Mouse (Mus musculus): ENCODE results near the gene Yes1. TPM values are rescaled to one million over a fixed set of nuclear protein-coding genes. Genes with fewer than 3 reads are reported as not detected.
A peak's percentile ranks its signal among the peaks of the same experiment; 100 is the strongest.
"Not testable (repeated sequence)": the region's sequence is repeated elsewhere in the genome, so short reads cannot be mapped to it uniquely, and the experiment has no call there.

The Yes1 gene
- total and polyA plus RNA-seq, 3 experiments, result 1.6 to 13.6 (median 10.3) TPM

DNA sequence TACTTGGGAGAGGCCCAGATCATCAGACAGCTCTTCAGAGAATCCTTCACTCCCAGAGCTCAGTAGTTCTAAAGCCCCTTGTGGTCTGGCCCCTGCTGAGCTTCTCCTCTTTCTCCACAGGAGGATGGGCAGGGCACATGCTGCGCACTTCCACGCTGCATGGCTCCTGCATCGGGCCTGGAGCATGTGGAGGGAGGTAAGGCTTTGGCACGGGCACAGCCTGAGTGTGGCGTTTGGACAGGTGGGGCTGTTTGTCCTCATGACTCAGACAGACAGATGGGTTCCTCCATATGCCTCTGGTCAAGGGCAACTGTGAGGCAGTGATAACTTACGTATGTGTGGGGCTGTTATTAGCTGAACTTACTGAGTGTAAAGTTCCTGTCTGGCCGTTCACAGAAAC lies 111.3 kb downstream of the Yes1 start:
- ATAC-seq (ENCODE audit: extremely low read depth, insufficient number of reproducible peaks, low FRiP score, poor library complexity, severe bottlenecking) (no peak), DNase-seq (ENCODE audit: low spot score) (no peak)
- TF ChIP-seq GATA2 (IDR thresholded peaks at IDR 0.05; ENCODE audit: borderline replicate concordance, low read depth, low read length), result no peak
- TF ChIP-seq GATA1 (IDR thresholded peaks at IDR 0.05; ENCODE audit: borderline replicate concordance, low read length), result no peak
- no peak for TF ChIP-seq CTCF (IDR thresholded peaks at IDR 0.05; ENCODE audit: low read depth, low read length)
- TF ChIP-seq TAL1 (conservative IDR thresholded peaks at IDR 0.05; ENCODE audit: low read depth, low read length), result no peak
- TF ChIP-seq POLR2AphosphoS5 (IDR thresholded peaks at IDR 0.05; ENCODE audit: insufficient replicate concordance, low read depth, low read length), result no peak
- peaks cover 22% of the 10 kb centered on the region for H3K27me3 ChIP-seq (ENCODE audit: insufficient read depth, low read length)
- H3K36me3 ChIP-seq (replicated peaks), result no peaks in the 10 kb centered on the region
- no peaks in the 10 kb centered on the region for H3K9me3 ChIP-seq (replicated peaks)
- no peak overlapping the region for H3K4me3 ChIP-seq (ENCODE audit: low read depth, low read length)
- peaks cover 6% of the 10 kb centered on the region for H3K4me1 ChIP-seq (ENCODE audit: insufficient read depth, low read depth, low read length)

DNA sequence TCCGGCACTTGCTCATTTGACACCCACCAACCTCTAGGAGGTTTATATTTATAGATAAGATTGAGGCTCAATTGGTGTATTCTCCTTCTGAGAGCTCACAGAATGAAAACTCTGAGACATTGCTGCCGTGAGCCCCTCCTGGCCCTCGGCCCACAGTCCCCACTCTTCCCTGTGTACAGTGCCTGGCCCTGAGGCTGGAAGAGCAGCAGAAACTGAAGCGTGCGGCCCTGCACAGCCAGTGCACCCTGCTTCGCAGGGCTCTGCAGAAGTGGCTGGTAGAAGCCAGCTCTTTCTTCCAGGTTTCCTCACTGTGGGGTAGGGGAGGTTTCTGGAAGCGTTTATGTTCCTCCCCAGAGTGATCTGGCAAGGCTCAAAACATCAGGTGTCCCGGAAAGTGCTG lies 111.7 kb downstream of the Yes1 start:
- H3K4me3 ChIP-seq (ENCODE audit: low read depth, low read length); ATAC-seq (ENCODE audit: extremely low read depth, insufficient number of reproducible peaks, low FRiP score, poor library complexity, severe bottlenecking); H3K9me3 ChIP-seq (replicated peaks); H3K36me3 ChIP-seq (replicated peaks); H3K4me1 ChIP-seq (ENCODE audit: insufficient read depth, low read depth, low read length); DNase-seq (ENCODE audit: low spot score): not testable (repeated sequence)
- H3K27me3 ChIP-seq (ENCODE audit: insufficient read depth, low read length), result peaks cover 18% of the 10 kb centered on the region

DNA sequence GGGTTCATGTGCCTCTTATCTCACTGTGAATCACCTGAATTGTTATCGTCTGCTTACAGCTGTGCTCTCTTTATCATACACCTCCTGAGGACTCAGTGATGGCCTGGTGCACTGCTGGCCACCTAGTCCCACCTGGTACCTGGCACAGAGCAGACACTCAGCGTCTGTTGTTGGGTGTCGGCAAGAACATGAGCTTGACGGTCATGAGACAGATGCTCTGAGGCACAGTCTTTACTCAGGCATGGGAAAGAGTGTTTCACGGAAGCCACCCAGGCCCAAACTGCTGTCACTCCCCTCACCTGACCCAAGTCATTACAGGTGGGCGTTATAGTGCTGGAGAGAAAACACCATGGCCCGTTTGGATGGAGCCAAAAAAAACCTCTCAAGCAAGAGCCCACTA lies 113.0 kb downstream of the Yes1 start:
- Histone ChIP-seq H3K36me3 (replicated peaks) (no peaks in the 10 kb centered on the region), H3K4me3 (ENCODE audit: low read depth, low read length) (no peak overlapping the region), H3K27me3 (ENCODE audit: insufficient read depth, low read length) (peaks cover 15% of the 10 kb centered on the region), H3K4me1 (ENCODE audit: insufficient read depth, low read depth, low read length) (peaks cover 6% of the 10 kb centered on the region), H3K9me3 (replicated peaks) (no peaks in the 10 kb centered on the region)
- TF ChIP-seq CTCF (IDR thresholded peaks at IDR 0.05; ENCODE audit: low read depth, low read length) (no peak), GATA1 (IDR thresholded peaks at IDR 0.05; ENCODE audit: borderline replicate concordance, low read length) (no peak), GATA2 (IDR thresholded peaks at IDR 0.05; ENCODE audit: borderline replicate concordance, low read depth, low read length) (no peak), TAL1 (conservative IDR thresholded peaks at IDR 0.05; ENCODE audit: low read depth, low read length) (no peak; the same call in 1 of the 2 replicates), POLR2AphosphoS5 (IDR thresholded peaks at IDR 0.05; ENCODE audit: insufficient replicate concordance, low read depth, low read length) (no peak)
- no peak for DNase-seq (ENCODE audit: low spot score)
- ATAC-seq (ENCODE audit: extremely low read depth, insufficient number of reproducible peaks, low FRiP score, poor library complexity, severe bottlenecking), result no peak

DNA sequence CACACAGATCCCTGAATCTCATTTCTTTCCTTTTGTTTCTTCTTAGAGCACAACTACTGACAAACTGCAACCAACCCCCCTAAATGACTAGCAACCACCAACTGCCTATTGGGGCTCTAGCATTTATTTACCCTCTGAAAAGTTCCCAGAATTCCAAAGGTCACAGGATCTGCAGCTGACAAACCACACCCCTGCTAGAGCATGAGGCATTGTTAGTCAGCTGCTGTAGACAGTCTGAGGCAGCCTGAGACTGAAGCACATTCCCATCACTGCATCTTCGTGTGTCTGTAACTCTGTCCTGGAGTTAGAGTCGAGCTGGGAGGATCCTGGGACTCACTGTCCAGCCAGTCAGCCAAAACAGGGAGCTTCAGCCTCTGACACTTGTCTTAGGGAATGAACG lies 114.4 kb downstream of the Yes1 start:
- H3K4me1 ChIP-seq (ENCODE audit: insufficient read depth, low read depth, low read length); DNase-seq (ENCODE audit: low spot score); ATAC-seq (ENCODE audit: extremely low read depth, insufficient number of reproducible peaks, low FRiP score, poor library complexity, severe bottlenecking); H3K9me3 ChIP-seq (replicated peaks); H3K4me3 ChIP-seq (ENCODE audit: low read depth, low read length): not testable (repeated sequence)
- Histone ChIP-seq H3K36me3 (replicated peaks) (peaks cover 10% of the 10 kb centered on the region), H3K27me3 (ENCODE audit: insufficient read depth, low read length) (peaks cover 12% of the 10 kb centered on the region)

DNA sequence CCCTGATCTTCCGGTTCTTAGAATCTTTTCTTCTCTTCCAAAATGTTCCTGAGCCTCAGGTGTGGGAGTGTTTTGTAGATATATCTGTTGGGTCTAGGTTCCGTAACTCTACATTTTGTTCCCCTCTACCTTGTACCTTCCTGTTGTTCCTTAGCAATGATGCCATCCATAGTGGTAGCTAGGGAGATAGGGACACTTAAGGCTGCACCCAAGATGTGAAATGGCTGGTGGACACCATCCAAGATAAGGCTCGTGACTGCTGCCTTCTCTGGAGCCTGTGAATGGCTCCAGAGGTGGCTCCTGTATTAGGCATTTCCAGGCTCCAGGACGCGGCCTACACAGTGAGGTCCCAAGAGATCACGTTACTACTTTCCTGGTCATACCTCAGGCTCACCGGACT lies 117.3 kb downstream of the Yes1 start:
- Histone ChIP-seq H3K4me1 (ENCODE audit: insufficient read depth, low read depth, low read length) (peaks cover 6% of the 10 kb centered on the region), H3K9me3 (replicated peaks) (no peaks in the 10 kb centered on the region), H3K27me3 (ENCODE audit: insufficient read depth, low read length) (no peaks in the 10 kb centered on the region), H3K4me3 (ENCODE audit: low read depth, low read length) (no peak overlapping the region), H3K36me3 (replicated peaks) (peaks cover 19% of the 10 kb centered on the region)
- TF ChIP-seq TAL1 (conservative IDR thresholded peaks at IDR 0.05; ENCODE audit: low read depth, low read length) (no peak), GATA1 (IDR thresholded peaks at IDR 0.05; ENCODE audit: borderline replicate concordance, low read length) (no peak), GATA2 (IDR thresholded peaks at IDR 0.05; ENCODE audit: borderline replicate concordance, low read depth, low read length) (no peak), POLR2AphosphoS5 (IDR thresholded peaks at IDR 0.05; ENCODE audit: insufficient replicate concordance, low read depth, low read length) (no peak), CTCF (IDR thresholded peaks at IDR 0.05; ENCODE audit: low read depth, low read length) (no peak)
- no peak for DNase-seq (ENCODE audit: low spot score)
- no peak for ATAC-seq (ENCODE audit: extremely low read depth, insufficient number of reproducible peaks, low FRiP score, poor library complexity, severe bottlenecking)

DNA sequence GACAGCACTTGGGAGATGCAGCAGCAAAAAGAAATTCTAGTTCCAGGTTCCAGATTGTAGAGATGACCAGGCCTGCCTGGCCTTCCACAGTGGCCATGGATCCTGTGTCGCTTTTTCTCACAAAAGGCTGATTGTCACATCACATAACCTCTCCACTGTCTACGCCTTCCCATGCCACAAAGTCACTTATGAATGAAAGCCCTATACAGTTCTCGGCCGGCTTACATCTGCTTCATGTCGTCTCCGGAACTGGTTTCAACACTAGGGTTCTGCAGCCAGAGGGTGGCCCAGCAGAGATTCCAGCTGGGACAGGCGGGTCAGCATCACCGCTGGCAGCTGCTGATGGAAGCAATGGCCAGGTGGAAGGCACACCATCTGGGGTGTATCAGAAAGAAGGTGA lies 117.9 kb downstream of the Yes1 start:
- ATAC-seq (ENCODE audit: extremely low read depth, insufficient number of reproducible peaks, low FRiP score, poor library complexity, severe bottlenecking), result no peak
- no peaks in the 10 kb centered on the region for H3K9me3 ChIP-seq (replicated peaks)
- peaks cover 3% of the 10 kb centered on the region for H3K4me1 ChIP-seq (ENCODE audit: insufficient read depth, low read depth, low read length)
- H3K27me3 ChIP-seq (ENCODE audit: insufficient read depth, low read length), result no peaks in the 10 kb centered on the region
- no peak for TF ChIP-seq POLR2AphosphoS5 (IDR thresholded peaks at IDR 0.05; ENCODE audit: insufficient replicate concordance, low read depth, low read length)
- TF ChIP-seq GATA1 (IDR thresholded peaks at IDR 0.05; ENCODE audit: borderline replicate concordance, low read length), result no peak
- no peak for TF ChIP-seq CTCF (IDR thresholded peaks at IDR 0.05; ENCODE audit: low read depth, low read length)
- no peak for TF ChIP-seq GATA2 (IDR thresholded peaks at IDR 0.05; ENCODE audit: borderline replicate concordance, low read depth, low read length)
- no peak for TF ChIP-seq TAL1 (conservative IDR thresholded peaks at IDR 0.05; ENCODE audit: low read depth, low read length)
- H3K4me3 ChIP-seq (ENCODE audit: low read depth, low read length), result no peak overlapping the region
- DNase-seq (ENCODE audit: low spot score), result no peak
- H3K36me3 ChIP-seq (replicated peaks), result peaks cover 24% of the 10 kb centered on the region

DNA sequence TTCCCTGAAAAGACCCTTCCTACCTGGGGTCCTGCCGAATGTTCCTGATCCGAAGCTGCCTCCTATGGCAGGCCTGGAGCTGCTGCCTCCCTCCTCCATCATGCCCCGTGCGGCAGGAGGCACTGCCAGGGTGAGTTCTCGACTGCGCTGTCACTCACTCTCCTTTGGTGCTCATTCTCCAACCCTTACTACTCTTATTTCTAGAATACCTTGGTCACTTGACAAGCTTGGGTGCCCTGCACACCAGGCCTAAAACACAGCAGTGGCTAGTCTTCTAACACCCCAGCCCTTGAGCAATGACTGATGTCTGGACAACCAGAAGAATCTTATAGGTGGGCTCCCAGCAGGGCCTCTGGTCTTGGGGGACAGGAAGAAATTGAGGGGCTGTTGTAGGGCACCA lies 122.9 kb downstream of the Yes1 start:
- H3K4me3 ChIP-seq (ENCODE audit: low read depth, low read length); H3K9me3 ChIP-seq (replicated peaks); DNase-seq (ENCODE audit: low spot score); H3K27me3 ChIP-seq (ENCODE audit: insufficient read depth, low read length); H3K4me1 ChIP-seq (ENCODE audit: insufficient read depth, low read depth, low read length): not testable (repeated sequence)
- peak; percentile 54 for ATAC-seq (ENCODE audit: extremely low read depth, insufficient number of reproducible peaks, low FRiP score, poor library complexity, severe bottlenecking)
- H3K36me3 ChIP-seq (replicated peaks), result peaks cover 69% of the 10 kb centered on the region
